25 mouse cellular contexts compared by ENCODE assay signal in the genomic region with DNA sequence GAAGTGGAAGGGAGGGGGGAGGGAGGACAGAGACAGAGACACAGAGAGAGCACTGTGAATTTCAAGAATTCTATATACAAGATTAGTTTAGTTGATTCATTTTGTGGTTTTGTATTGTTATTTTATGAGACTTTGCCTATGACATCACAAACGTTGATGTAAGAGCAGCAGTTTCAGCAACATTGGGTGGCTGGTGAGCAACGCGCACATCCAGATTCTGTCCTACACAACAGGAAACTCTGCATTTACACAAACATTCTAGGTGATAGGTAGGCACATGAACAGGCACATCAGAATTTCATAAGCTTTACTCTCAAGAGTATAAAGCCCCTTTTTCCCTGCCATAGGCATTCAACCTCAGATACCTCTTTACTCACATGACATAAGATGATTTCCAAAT.
A peak's percentile ranks its signal among the peaks of the same experiment; 100 is the strongest.
DNase-seq lines count a peak whose midpoint lies in the region; ATAC-seq and TF ChIP-seq lines count a peak whose summit lies in the region.
"Had no signal": no experiment of that assay in that cellular context is flagged by ENCODE, and none has a peak within 500 bp of the region (broad histone marks: within the 10 kb centered on the region; RNA-seq: fewer than 3 reads in every experiment).

No protein-coding gene starts in this region.

- no peak for TF ChIP-seq CTCF in CH12.LX (conservative IDR thresholded peaks at IDR 0.05 in 1 of 2, IDR thresholded peaks at IDR 0.05 in 1 of 2; ENCODE audit: low read depth in 2 of 2, low read length in 2 of 2)
- no peak for TF ChIP-seq CTCF in liver, postnatal 0 days (IDR thresholded peaks at IDR 0.05; ENCODE audit: low read depth)

- H3K36me3 ChIP-seq in CH12.LX (replicated peaks in 1 of 2; ENCODE audit: control insufficient read depth in 1 of 2, insufficient read depth in 1 of 2, low read length in 1 of 2): no peaks in the 10 kb centered on the region
- no peaks in the 10 kb centered on the region for H3K36me3 ChIP-seq in liver, postnatal 0 days (replicated peaks; ENCODE audit: insufficient read depth, low read length)
- H3K36me3 ChIP-seq: embryonic facial prominence, embryonic 13.5 days; embryonic facial prominence, embryonic 15.5 days; forebrain, embryonic 10.5 days; forebrain, embryonic 12.5 days had no signal

- no peak overlapping the region for H3K27ac ChIP-seq in CH12.LX (ENCODE audit: insufficient read depth, low read depth)
- no peak overlapping the region for H3K27ac ChIP-seq in liver, postnatal 0 days (ENCODE audit: low read depth)
- H3K27ac ChIP-seq: embryonic facial prominence, embryonic 13.5 days; embryonic facial prominence, embryonic 15.5 days; forebrain, embryonic 10.5 days; forebrain, embryonic 12.5 days had no signal

- H3K9me3 ChIP-seq in CH12.LX (replicated peaks; ENCODE audit: low read length): no peaks in the 10 kb centered on the region
- no peaks in the 10 kb centered on the region for H3K9me3 ChIP-seq in liver, postnatal 0 days (ENCODE audit: low read length)
- H3K9me3 ChIP-seq: embryonic facial prominence, embryonic 13.5 days; embryonic facial prominence, embryonic 15.5 days; forebrain, embryonic 10.5 days; forebrain, embryonic 12.5 days had no signal

- 92% methylated on average over 3 of the region's 3 CpGs for WGBS in liver, postnatal 0 days (ENCODE audit: insufficient replicate concordance)

- no peak overlapping the region for H3K9ac ChIP-seq in CH12.LX (ENCODE audit: insufficient read depth, low read depth)
- H3K9ac ChIP-seq in liver, postnatal 0 days (replicated peaks): no peak overlapping the region
- H3K9ac ChIP-seq: embryonic facial prominence, embryonic 13.5 days; embryonic facial prominence, embryonic 15.5 days; forebrain, embryonic 12.5 days had no signal

- H3K4me3 ChIP-seq in CH12.LX (replicated peaks in 1 of 3; ENCODE audit: low read depth in 2 of 3, low read length in 2 of 3, poor library complexity in 1 of 3): no peak overlapping the region
- no peak overlapping the region for H3K4me3 ChIP-seq in liver, postnatal 0 days (ENCODE audit: low read depth, low read length)
- H3K4me3 ChIP-seq: embryonic facial prominence, embryonic 13.5 days; embryonic facial prominence, embryonic 15.5 days; erythroblast, embryonic 14.5 days; forebrain, embryonic 10.5 days; forebrain, embryonic 12.5 days had no signal

- ATAC-seq in activated CD4-positive, CD25-positive, alpha-beta regulatory T cell, adult 4 months: peak; percentile 32
- peak; percentile 54 for ATAC-seq in inflammation-experienced regulatory T-cells, adult 6 months
- no peak for ATAC-seq in liver, postnatal 0 days
- ATAC-seq: forebrain, embryonic 14.5 days; forebrain, embryonic 16.5 days had no signal

- DNase-seq in CD4-positive, CD25-positive, alpha-beta regulatory T cell, adult 2 months (ENCODE audit: low read depth, low spot score): peak; percentile 76
- DNase-seq in CH12.LX (ENCODE audit: extremely low read depth): no peak
- DNase-seq in liver, postnatal 0 days: no peak
- no peak for DNase-seq in cerebellum, postnatal 36 days
- no peak for DNase-seq in ovary, postnatal 10 days (ENCODE audit: low spot score)
- DNase-seq in right cerebral cortex, postnatal 36 days (ENCODE audit: low spot score in 2 of 2): no peak
- DNase-seq: adrenal gland, adult 8-10 months; adrenal gland, postnatal 14 days; adrenal gland, postnatal 36 days; B cell, adult 2 months; cerebellum, adult 11 months; cerebellum, adult 2 months; cerebellum, adult 9-10 months; cerebellum, postnatal 10 days; cerebellum, postnatal 25 days; embryo, embryonic 11 days had no signal

- TF ChIP-seq RAD21 in CH12.LX (IDR thresholded peaks at IDR 0.05; ENCODE audit: low read depth, low read length): no peak

- H3K4me2 ChIP-seq in CH12.LX (ENCODE audit: insufficient read depth, low read depth, poor library complexity, severe bottlenecking): no peak overlapping the region
- no peak overlapping the region for H3K4me2 ChIP-seq in liver, postnatal 0 days (ENCODE audit: low read depth, low read length)
- H3K4me2 ChIP-seq: embryonic facial prominence, embryonic 13.5 days; embryonic facial prominence, embryonic 15.5 days; forebrain, embryonic 12.5 days had no signal

- no peak for TF ChIP-seq EP300 in CH12.LX (IDR thresholded peaks at IDR 0.05; ENCODE audit: low read length)
- no peak for TF ChIP-seq EP300 in liver, postnatal 0 days (IDR thresholded peaks at IDR 0.05; ENCODE audit: low read depth)

- no peaks in the 10 kb centered on the region for H3K27me3 ChIP-seq in CH12.LX (replicated peaks)
- H3K27me3 ChIP-seq in liver, postnatal 0 days (ENCODE audit: insufficient read depth, low read length): no peaks in the 10 kb centered on the region
- H3K27me3 ChIP-seq: embryonic facial prominence, embryonic 13.5 days; embryonic facial prominence, embryonic 15.5 days; forebrain, embryonic 12.5 days had no signal

- no peaks in the 10 kb centered on the region for H3K79me2 ChIP-seq in CH12.LX (replicated peaks; ENCODE audit: control insufficient read depth, extremely low read depth, insufficient read depth, poor library complexity, severe bottlenecking)

- in situ Hi-C loops in CH12.LX (cut with MboI; ENCODE audit: low pct_ligation_motif_present, low pct_unique_long_range_greater_than_20kb, low sequenced_read_pairs): loop anchor here (25.0 kb wide), 1 partner anchor 257 kb away; no protein-coding TSS in a partner anchor

- H3K4me1 ChIP-seq in CH12.LX (ENCODE audit: control insufficient read depth in 1 of 2, insufficient read depth in 2 of 2): peaks cover 14 to 43% of the 10 kb centered on the region in 2 experiments
- H3K4me1 ChIP-seq in liver, postnatal 0 days (ENCODE audit: insufficient read depth): no peaks in the 10 kb centered on the region
- H3K4me1 ChIP-seq: embryonic facial prominence, embryonic 13.5 days; embryonic facial prominence, embryonic 15.5 days; forebrain, embryonic 10.5 days; forebrain, embryonic 12.5 days had no signal

- no peak for TF ChIP-seq POLR2A in CH12.LX (IDR thresholded peaks at IDR 0.05; ENCODE audit: low read depth, low read length)

- dilution Hi-C loops in CH12.LX (cut with MboI; ENCODE audit: extremely low pct_ligation_motif_present, extremely low pct_unique_long_range_greater_than_20kb, low sequenced_read_pairs): no loop called here

TF ChIP-seq in CH12.LX, 34 proteins besides CTCF, POLR2A, EP300 and RAD21:
- TF ChIP-seq SIN3A (IDR thresholded peaks at IDR 0.05; ENCODE audit: low read length) (no peak), ZNF384 (IDR thresholded peaks at IDR 0.05; ENCODE audit: low read depth, low read length) (peak; percentile 40), USF2 (conservative IDR thresholded peaks at IDR 0.05; ENCODE audit: low read depth, low read length) (no peak)
